Mouse (Mus musculus) liver (tissue): ENCODE data around the gene Gm20517.
"Not testable (repeated sequence)": the region's sequence is repeated elsewhere in the genome, so short reads cannot be mapped to it uniquely, and the experiment has no call there.

ENCODE experiments used
- DNase-seq: peaks from one replicate; pipeline ENCODE4 v3.0.0-alpha.2; 2020; ENCODE audit warnings: mixed read lengths

The Gm20517 gene

GRCm38 (mm10) chr17:47628851-47629676, 17.7 kb downstream of the Gm20517 start:
- peak; percentile 98 for DNase-seq

- peak; percentile 58 for DNase-seq
Measured at GRCm38 (mm10) chr17:47629717-47630677, 18.6 kb downstream of the Gm20517 start.

- peak; percentile 52 for DNase-seq
Measured at GRCm38 (mm10) chr17:47630678-47631065, 19.3 kb downstream of the Gm20517 start, which contains the start of gene Usp49. Gene Usp49 (plus strand): TSS chr17:47630690.

- no peak for DNase-seq
Measured at GRCm38 (mm10) chr17:47632181-47632840, 20.9 kb downstream of the Gm20517 start.

- no peak for DNase-seq
Measured at GRCm38 (mm10) chr17:47633999-47634770, 22.8 kb downstream of the Gm20517 start.

GRCm38 (mm10) chr17:47642992-47643391, 31.6 kb downstream of the Gm20517 start:
- no peak for DNase-seq

GRCm38 (mm10) chr17:47646683-47647082, 35.3 kb downstream of the Gm20517 start:
- peak; percentile 87 for DNase-seq

GRCm38 (mm10) chr17:47648966-47649365, 37.6 kb downstream of the Gm20517 start:
- no peak for DNase-seq

GRCm38 (mm10) chr17:47651953-47652352, 40.6 kb downstream of the Gm20517 start:
- DNase-seq: no peak

GRCm38 (mm10) chr17:47654346-47654745, 43.0 kb downstream of the Gm20517 start:
- not testable (repeated sequence) for DNase-seq

- no peak for DNase-seq
Measured at GRCm38 (mm10) chr17:47655697-47656096, 44.3 kb downstream of the Gm20517 start.

GRCm38 (mm10) chr17:47657901-47658300, 46.5 kb downstream of the Gm20517 start:
- no peak for DNase-seq

- DNase-seq: no peak
Measured at GRCm38 (mm10) chr17:47658741-47659243, 47.4 kb downstream of the Gm20517 start.

- no peak for DNase-seq
Measured at GRCm38 (mm10) chr17:47663009-47663713, 51.8 kb downstream of the Gm20517 start.

GRCm38 (mm10) chr17:47664474-47664873, 53.1 kb downstream of the Gm20517 start:
- no peak for DNase-seq

GRCm38 (mm10) chr17:47669166-47669565, 57.8 kb downstream of the Gm20517 start:
- no peak for DNase-seq

- no peak for DNase-seq
Measured at GRCm38 (mm10) chr17:47671988-47672310, 60.6 kb downstream of the Gm20517 start.

GRCm38 (mm10) chr17:47672311-47673111, 61.1 kb downstream of the Gm20517 start:
- DNase-seq: peak; percentile 51

GRCm38 (mm10) chr17:47676581-47676980, 65.2 kb downstream of the Gm20517 start:
- DNase-seq: peak; percentile 55

GRCm38 (mm10) chr17:47678238-47678637, 66.8 kb downstream of the Gm20517 start:
- DNase-seq: no peak
